Mouse (Mus musculus) limb, embryonic 12.5 days (tissue): ENCODE data around the gene Carnmt1. TPM values are rescaled to one million over a fixed set of nuclear protein-coding genes. Genes with fewer than 3 reads are reported as not detected.
"Not testable (repeated sequence)": the region's sequence is repeated elsewhere in the genome, so short reads cannot be mapped to it uniquely, and the experiment has no call there.

Source experiments
- ATAC-seq: fragments of 200-750 bp; cut with Nextera tagmentation; 2 replicates; pipeline ENCODE4 v1.8.0; 2017; ENCODE audit warnings: low read depth, moderate TSS enrichment; ENCODE audit not compliant: insufficient number of reproducible peaks, insufficient read depth, low FRiP score, low TSS enrichment
- H3K27ac ChIP-seq: fragments of 300-500 bp; sonication (generic); 2 replicates; pipeline ENCODE4 v1.5.1; 2016; ENCODE audit warnings: mild to moderate bottlenecking, moderate library complexity
- H3K27me3 ChIP-seq: fragments of 300-500 bp; sonication (generic); 2 replicates; pipeline ENCODE4 v1.6.1; 2016; ENCODE audit warnings: mild to moderate bottlenecking, moderate library complexity
- H3K36me3 ChIP-seq: fragments of 300-500 bp; sonication (generic); 2 replicates; pipeline ENCODE4 v1.6.1; 2016; ENCODE audit warnings: mild to moderate bottlenecking, moderate library complexity
- H3K4me1 ChIP-seq: fragments of 300-500 bp; sonication (generic); replicated peaks from 2 replicates; pipeline ENCODE4 v1.6.1; 2016
- H3K4me2 ChIP-seq: fragments of 300-500 bp; sonication (generic); 2 replicates; pipeline ENCODE4 v1.6.1; 2016; ENCODE audit warnings: mild to moderate bottlenecking, moderate library complexity
- H3K4me3 ChIP-seq: fragments of 300-500 bp; sonication (generic); replicated peaks from 2 replicates; pipeline ENCODE4 v1.5.1; 2016; ENCODE audit warnings: mild to moderate bottlenecking
- H3K9ac ChIP-seq: fragments of 300-500 bp; sonication (generic); replicated peaks from 2 replicates; pipeline ENCODE4 v1.6.1; 2016; ENCODE audit warnings: mild to moderate bottlenecking, moderate library complexity
- H3K9me3 ChIP-seq: fragments of 300-500 bp; sonication (generic); 2 replicates; pipeline ENCODE4 v1.6.1; 2016; ENCODE audit warnings: mild to moderate bottlenecking, moderate library complexity
- WGBS: fragments of 180-500 bp; shearing (Covaris S2); methylation state at CpG from one replicate; pipeline ENCODE4 v1.1.7; 2016; 5-methylcytosine and 5-hydroxymethylcytosine counted together
- polyA plus RNA-seq: library from polyadenylated mRNA; unstranded; fragments of >200 nt; fragmentation: Nextera tagmentation; extraction: Ambion mirVana; gene quantifications from 2 replicates; pipeline ENCODE4 v1.2.1, GENCODE M21; 2016

Carnmt1 gene
- polyA plus RNA-seq, 1 experiment from 2014 or later = 34.9 TPM

DNA sequence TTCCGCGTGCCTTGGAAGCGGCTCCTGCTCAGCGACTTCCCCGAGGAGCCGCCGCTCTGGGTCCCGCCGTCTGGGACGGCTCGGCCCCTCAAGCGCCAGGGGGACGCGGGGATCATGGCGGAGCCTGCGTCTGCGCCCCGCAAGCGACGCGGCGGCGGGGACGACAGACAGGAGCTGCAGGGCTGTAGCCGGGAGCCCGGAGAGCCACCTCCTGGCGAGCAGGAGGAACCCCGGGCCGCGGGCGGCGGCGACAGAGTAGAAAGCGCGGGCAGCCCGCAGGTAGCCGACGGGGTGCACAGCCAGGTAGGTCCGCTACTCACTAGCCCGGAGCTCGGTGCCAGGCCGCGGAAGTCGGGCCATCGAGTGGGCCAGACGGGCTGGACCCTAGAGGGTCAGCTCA, 42.8 kb downstream of the Carnmt1 start:
- H3K27ac ChIP-seq = peak overlapping the region; percentile 92
- H3K4me3 ChIP-seq = peak overlapping the region; percentile 94
- peak; percentile 53 for ATAC-seq
- peaks cover 11% of the 10 kb centered on the region for H3K36me3 ChIP-seq
- WGBS = under 1% methylated on average over 46 of the region's 46 CpGs
- peak overlapping the region; percentile 88 for H3K9ac ChIP-seq
- not testable (repeated sequence) for H3K9me3 ChIP-seq, H3K27me3 ChIP-seq
- peaks cover 21% of the 10 kb centered on the region for H3K4me1 ChIP-seq
- peak overlapping the region; percentile 75 for H3K4me2 ChIP-seq

- H3K4me3 ChIP-seq = no peak overlapping the region
- WGBS = 37% methylated on average over 1 of the region's 1 CpGs
- no peaks in the 10 kb centered on the region for H3K9me3 ChIP-seq
- no peak overlapping the region for H3K4me2 ChIP-seq
- no peak overlapping the region for H3K27ac ChIP-seq
- H3K4me1 ChIP-seq = peaks cover 21% of the 10 kb centered on the region
- H3K36me3 ChIP-seq = peaks cover 22% of the 10 kb centered on the region
- H3K27me3 ChIP-seq = no peaks in the 10 kb centered on the region
- H3K9ac ChIP-seq = no peak overlapping the region
- ATAC-seq = no peak
These were observed 45.8 kb downstream of the Carnmt1 start for GRCm38 (mm10) chr19:18716374-18716773.

- Histone ChIP-seq H3K9ac (no peak overlapping the region), H3K9me3 (no peaks in the 10 kb centered on the region), H3K27ac (no peak overlapping the region), H3K4me1 (peaks cover 7% of the 10 kb centered on the region; the same call in 1 of the 2 replicates), H3K36me3 (peaks cover 22% of the 10 kb centered on the region), H3K4me2 (no peak overlapping the region), H3K4me3 (no peak overlapping the region), H3K27me3 (no peaks in the 10 kb centered on the region)
- WGBS = 88% methylated on average over 3 of the region's 3 CpGs
- no peak for ATAC-seq
These were observed 49.8 kb downstream of the Carnmt1 start for GRCm38 (mm10) chr19:18720337-18720736.

DNA sequence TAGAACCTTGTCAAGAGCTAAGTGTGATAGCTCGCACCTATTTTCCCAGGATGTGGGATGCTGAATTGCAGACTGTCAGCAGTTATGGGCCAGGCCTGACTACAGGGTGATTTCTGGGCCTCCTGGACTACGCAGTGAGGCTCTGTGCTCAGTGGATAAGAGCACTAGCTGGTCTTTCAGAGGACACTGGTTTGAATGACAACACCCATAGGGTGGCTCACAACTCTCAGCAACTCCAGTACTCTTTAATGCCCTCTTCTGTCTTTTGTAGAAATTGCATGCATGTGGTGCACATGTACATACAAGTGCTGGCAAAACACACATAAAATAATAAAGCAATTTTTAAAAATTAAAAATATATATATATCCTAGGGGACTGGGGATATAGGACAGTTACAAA, 54.6 kb downstream of the Carnmt1 start:
- Histone ChIP-seq H3K4me2 (no peak overlapping the region), H3K9me3 (no peaks in the 10 kb centered on the region), H3K27me3 (no peaks in the 10 kb centered on the region), H3K36me3 (no peaks in the 10 kb centered on the region), H3K4me1 (no peaks in the 10 kb centered on the region), H3K27ac (no peak overlapping the region), H3K4me3 (no peak overlapping the region), H3K9ac (no peak overlapping the region)
- ATAC-seq = no peak
- 74% methylated on average over 2 of the region's 2 CpGs for WGBS

GRCm38 (mm10) chr19:18730255-18730654, 59.7 kb downstream of the Carnmt1 start:
- Histone ChIP-seq H3K27ac (no peak overlapping the region), H3K9me3 (no peaks in the 10 kb centered on the region), H3K36me3 (no peaks in the 10 kb centered on the region), H3K4me1 (peaks cover 5% of the 10 kb centered on the region), H3K4me3 (no peak overlapping the region), H3K9ac (no peak overlapping the region), H3K4me2 (no peak overlapping the region), H3K27me3 (no peaks in the 10 kb centered on the region)
- ATAC-seq = no peak
- 67% methylated on average over 7 of the region's 7 CpGs for WGBS

- Histone ChIP-seq H3K4me2 (no peak overlapping the region; the same call in 1 of the 2 replicates), H3K4me1 (peaks cover 5% of the 10 kb centered on the region), H3K9ac (no peak overlapping the region), H3K27ac (no peak overlapping the region), H3K36me3 (no peaks in the 10 kb centered on the region), H3K4me3 (no peak overlapping the region), H3K27me3 (no peaks in the 10 kb centered on the region), H3K9me3 (no peaks in the 10 kb centered on the region)
- no peak for ATAC-seq
- WGBS = 17% methylated on average over 7 of the region's 7 CpGs
These were observed 60.5 kb downstream of the Carnmt1 start for GRCm38 (mm10) chr19:18731077-18731476.

GRCm38 (mm10) chr19:18735901-18736300, 65.3 kb downstream of the Carnmt1 start:
- Histone ChIP-seq H3K9ac (no peak overlapping the region), H3K27ac (no peak overlapping the region), H3K36me3 (no peaks in the 10 kb centered on the region), H3K4me1 (peaks cover 5% of the 10 kb centered on the region; the same call in 1 of the 2 replicates), H3K4me3 (no peak overlapping the region), H3K4me2 (no peak overlapping the region), H3K27me3 (no peaks in the 10 kb centered on the region), H3K9me3 (no peaks in the 10 kb centered on the region)
- WGBS = 90% methylated on average over 4 of the region's 4 CpGs
- ATAC-seq = no peak

DNA sequence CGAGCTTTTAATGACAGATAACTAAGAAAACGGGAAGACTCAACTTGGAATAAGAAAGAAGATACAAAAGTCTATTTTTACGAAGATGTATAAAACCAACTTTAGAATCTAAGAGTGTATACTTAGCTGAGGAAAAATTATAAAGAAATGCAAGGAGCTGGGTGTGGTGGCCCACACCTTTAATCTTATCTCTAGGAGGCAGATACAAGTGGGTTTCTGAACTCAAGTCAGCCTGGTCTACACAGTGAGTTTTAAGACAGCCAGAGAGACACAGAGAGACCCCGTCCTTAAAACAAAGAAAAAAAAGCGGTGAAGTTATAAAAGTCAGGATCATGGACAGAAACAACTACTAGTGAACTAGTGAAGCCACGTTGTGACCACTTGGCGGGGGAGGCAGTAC, 68.6 kb downstream of the Carnmt1 start:
- no peak overlapping the region for H3K4me3 ChIP-seq
- WGBS = 85% methylated on average over 7 of the region's 7 CpGs
- no peak overlapping the region for H3K4me2 ChIP-seq
- H3K9ac ChIP-seq = no peak overlapping the region
- no peaks in the 10 kb centered on the region for H3K9me3 ChIP-seq
- H3K27me3 ChIP-seq = no peaks in the 10 kb centered on the region
- ATAC-seq = no peak
- no peaks in the 10 kb centered on the region for H3K36me3 ChIP-seq
- no peak overlapping the region for H3K27ac ChIP-seq
- H3K4me1 ChIP-seq = no peaks in the 10 kb centered on the region

- H3K9me3 ChIP-seq = no peaks in the 10 kb centered on the region
- H3K4me1 ChIP-seq = no peaks in the 10 kb centered on the region
- WGBS = 67% methylated on average over 5 of the region's 5 CpGs
- no peaks in the 10 kb centered on the region for H3K36me3 ChIP-seq
- ATAC-seq = no peak
- no peak overlapping the region for H3K4me3 ChIP-seq
- no peaks in the 10 kb centered on the region for H3K27me3 ChIP-seq
- H3K9ac ChIP-seq = no peak overlapping the region
- H3K4me2 ChIP-seq = no peak overlapping the region
- no peak overlapping the region for H3K27ac ChIP-seq
These were observed 73.4 kb downstream of the Carnmt1 start for GRCm38 (mm10) chr19:18743946-18744345.

DNA sequence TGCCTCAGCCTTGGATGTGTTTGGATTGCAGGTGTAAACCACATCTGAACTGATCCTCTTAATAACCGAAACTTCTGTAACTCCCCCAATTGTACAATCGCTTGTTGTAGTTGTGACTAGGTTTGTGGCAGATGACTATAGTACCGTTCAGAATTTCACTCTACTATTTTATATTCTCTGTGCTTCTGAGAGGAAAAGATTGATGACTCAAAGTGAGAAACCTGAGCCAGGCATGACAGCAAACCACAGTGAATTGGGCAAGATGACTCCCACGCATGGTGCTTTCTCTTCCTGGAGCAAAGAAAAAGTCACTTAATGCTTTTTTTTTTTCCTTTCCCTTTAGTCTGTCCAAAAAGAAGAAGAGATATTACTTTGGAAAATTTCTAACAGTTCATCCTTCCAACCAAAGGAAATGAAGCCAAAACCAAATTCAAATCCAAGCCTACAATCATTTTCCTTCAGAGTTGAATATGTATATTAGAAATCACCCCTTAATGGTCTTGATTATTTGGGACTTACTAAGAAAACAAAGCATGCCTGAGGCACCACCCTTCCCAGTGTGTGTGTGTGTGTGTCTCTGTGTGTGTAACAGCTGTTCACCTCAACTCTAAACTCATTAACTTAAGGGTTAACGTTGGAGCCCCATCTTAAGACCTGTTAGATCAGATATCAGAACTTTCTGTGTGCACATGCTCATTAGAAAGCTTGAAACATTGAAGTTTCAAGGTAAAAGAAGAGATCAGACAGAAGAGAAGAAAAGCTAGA, 76.2 kb downstream of the Carnmt1 start:
- Histone ChIP-seq H3K9me3 (no peaks in the 10 kb centered on the region), H3K27me3 (peaks cover 17% of the 10 kb centered on the region; the same call in 1 of the 2 replicates), H3K27ac (no peak overlapping the region), H3K9ac (no peak overlapping the region), H3K4me3 (no peak overlapping the region), H3K36me3 (no peaks in the 10 kb centered on the region), H3K4me1 (peaks cover 8% of the 10 kb centered on the region; the same call in 1 of the 2 replicates), H3K4me2 (no peak overlapping the region)
- 87% methylated on average over 5 of the region's 5 CpGs for WGBS
- ATAC-seq = no peak

GRCm38 (mm10) chr19:18747379-18747778, 76.8 kb downstream of the Carnmt1 start:
- H3K27ac ChIP-seq = no peak overlapping the region
- no peaks in the 10 kb centered on the region for H3K9me3 ChIP-seq
- no peak for ATAC-seq
- H3K4me2 ChIP-seq = no peak overlapping the region
- H3K4me3 ChIP-seq = no peak overlapping the region
- 98% methylated on average over 4 of the region's 4 CpGs for WGBS
- peaks cover 17% of the 10 kb centered on the region; the same call in 1 of the 2 replicates for H3K27me3 ChIP-seq
- H3K36me3 ChIP-seq = no peaks in the 10 kb centered on the region
- peaks cover 8% of the 10 kb centered on the region; the same call in 1 of the 2 replicates for H3K4me1 ChIP-seq
- no peak overlapping the region for H3K9ac ChIP-seq
